Mouse (Mus musculus) brain, embryonic 14.5 days (tissue): ENCODE results near the gene Nbeal2.

ENCODE experiments used
- CTCF ChIP-seq: fragments of 200-500 bp; IDR thresholded peaks from 2 replicates; pipeline ENCODE4 v1.5.1; 2012; ENCODE audit warnings: inconsistent platforms, mild to moderate bottlenecking, moderate library complexity, borderline replicate concordance; ENCODE audit not compliant: insufficient read depth, insufficient read length; ENCODE audit errors: extremely low read depth
- POLR2A ChIP-seq: fragments of 200-500 bp; IDR thresholded peaks from 2 replicates; pipeline ENCODE4 v1.6.1; 2012; ENCODE audit warnings: mild to moderate bottlenecking, inconsistent platforms, borderline replicate concordance; ENCODE audit not compliant: poor library complexity, insufficient read depth, insufficient read length, severe bottlenecking; ENCODE audit errors: extremely low read depth

GRCm38 (mm10) chr9:110620685-110621084 is 33.3 kb downstream of the Nbeal2 start:
- TF ChIP-seq CTCF, result no peak
- no peak for TF ChIP-seq POLR2A
